Mouse (Mus musculus): ENCODE measurements around the gene Psma5. TPM values are rescaled to one million over a fixed set of nuclear protein-coding genes. Genes with fewer than 3 reads are reported as not detected.
"Not testable (repeated sequence)": the region's sequence is repeated elsewhere in the genome, so short reads cannot be mapped to it uniquely, and the experiment has no call there.

Gene Psma5
- total RNA-seq, 2 experiments from 2014 or later = 73.8 to 88.5 TPM

DNA sequence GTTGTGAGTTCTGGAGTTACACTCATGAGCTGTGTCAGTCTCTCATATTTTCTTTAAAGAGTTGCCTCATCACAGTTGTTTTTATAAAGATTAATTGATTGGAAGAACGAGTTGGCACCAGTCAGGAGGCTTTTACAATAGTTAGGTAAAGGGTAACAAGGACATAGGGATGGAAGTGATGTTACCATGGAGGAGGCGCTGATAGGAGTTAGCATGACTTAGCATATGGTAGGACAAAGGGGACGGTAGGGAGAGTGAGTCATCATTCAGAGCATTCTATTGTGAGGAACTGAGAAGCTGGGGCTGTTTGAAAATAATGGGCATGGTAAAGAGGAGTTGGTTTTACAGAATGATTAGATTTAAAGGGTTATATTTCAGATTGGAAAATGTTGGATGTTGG lies 2.6 kb downstream of the Psma5 start:
- intact Hi-C loops (cut with DNase I) = loop anchor here (5.0 kb wide), 1 partner anchor 97 kb away; no protein-coding TSS in a partner anchor
- no peak for DNase-seq (ENCODE audit: low spot score in 2 of 2)

- intact Hi-C loops (cut with DNase I); DNase-seq (ENCODE audit: low spot score in 2 of 2): not testable (repeated sequence)
Measured at GRCm38 (mm10) chr3:108279495-108279894, 22.8 kb downstream of the Psma5 start.

DNA sequence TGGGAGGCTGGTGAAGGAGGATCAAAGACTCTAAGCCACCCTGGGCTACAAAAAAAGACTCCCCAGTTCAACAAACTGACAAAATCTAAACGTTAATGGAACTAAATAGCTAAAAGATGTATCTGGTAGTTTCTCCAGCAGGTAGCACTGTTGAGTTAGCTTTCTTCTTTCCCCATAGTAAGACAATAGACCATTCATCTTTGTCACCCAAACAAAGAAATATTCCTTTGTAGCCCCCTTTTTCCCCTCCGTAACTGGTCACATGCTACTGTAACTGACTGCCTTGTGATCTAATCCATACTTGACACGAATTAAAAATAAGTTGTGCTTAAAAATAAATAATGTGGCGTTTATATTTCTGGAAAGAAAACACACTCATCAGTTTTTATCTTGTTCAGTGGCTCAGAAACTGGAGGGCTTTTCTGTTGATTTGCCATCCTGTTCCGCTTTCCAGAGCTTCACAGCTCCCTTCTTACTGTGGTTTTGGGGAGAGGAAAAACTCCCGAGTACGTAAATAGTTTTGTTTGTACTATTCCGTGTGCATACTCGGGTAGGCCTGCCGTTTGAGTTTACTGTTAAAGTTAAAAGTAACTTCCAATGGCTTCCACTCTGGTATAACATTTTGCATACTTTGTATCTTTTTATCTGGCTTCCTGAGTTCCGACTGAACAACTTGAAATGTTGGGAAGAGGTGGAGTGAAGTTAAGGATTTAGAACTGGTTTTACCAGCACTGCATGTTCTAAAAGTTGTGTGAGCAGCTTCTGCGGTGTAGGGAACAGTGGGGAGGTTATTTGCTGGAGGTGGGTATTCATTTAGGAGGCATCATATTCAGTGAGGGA lies 25.9 kb downstream of the Psma5 start:
- intact Hi-C loops (cut with DNase I) = loop anchor here (1.0 to 5.0 kb wide), 2 partner anchors 107 to 280 kb away; partner anchors contain the start of gene Tmem167b
- DNase-seq (ENCODE audit: low spot score in 2 of 2) = peak; percentile 35 to 69

DNA sequence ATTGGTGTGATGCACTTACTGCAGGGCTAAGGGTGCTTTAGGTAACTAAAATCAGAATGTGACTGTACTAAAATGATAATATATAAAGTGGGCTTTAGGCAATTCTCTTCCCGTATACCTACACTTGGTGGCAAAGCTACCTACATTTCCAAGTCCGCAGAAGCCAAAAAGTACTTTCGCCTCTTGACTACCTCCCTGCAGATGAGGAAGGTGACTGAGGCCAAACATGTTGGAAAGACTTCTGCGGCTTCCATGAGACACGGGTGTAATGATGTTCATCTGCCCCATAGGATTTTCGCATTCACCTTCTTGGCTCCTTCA lies 26.5 kb downstream of the Psma5 start:
- no peak for DNase-seq (ENCODE audit: low spot score in 2 of 2)
- intact Hi-C loops (cut with DNase I) = loop anchor here (5.0 kb wide), 1 partner anchor 279 kb away; the partner anchor contains the start of gene Tmem167b

GRCm38 (mm10) chr3:108283781-108284601 lies 27.3 kb downstream of the Psma5 start, which contains the start of gene Sort1:
Gene Sort1, plus strand, starts transcription at chr3:108284082.
- peak; percentile 90 to 96 for DNase-seq (ENCODE audit: low spot score in 2 of 2)
- intact Hi-C loops (cut with DNase I) = loop anchor here (2.0 to 5.0 kb wide), 2 partner anchors 47 to 278 kb away; partner anchors contain the start of gene Tmem167b

DNA sequence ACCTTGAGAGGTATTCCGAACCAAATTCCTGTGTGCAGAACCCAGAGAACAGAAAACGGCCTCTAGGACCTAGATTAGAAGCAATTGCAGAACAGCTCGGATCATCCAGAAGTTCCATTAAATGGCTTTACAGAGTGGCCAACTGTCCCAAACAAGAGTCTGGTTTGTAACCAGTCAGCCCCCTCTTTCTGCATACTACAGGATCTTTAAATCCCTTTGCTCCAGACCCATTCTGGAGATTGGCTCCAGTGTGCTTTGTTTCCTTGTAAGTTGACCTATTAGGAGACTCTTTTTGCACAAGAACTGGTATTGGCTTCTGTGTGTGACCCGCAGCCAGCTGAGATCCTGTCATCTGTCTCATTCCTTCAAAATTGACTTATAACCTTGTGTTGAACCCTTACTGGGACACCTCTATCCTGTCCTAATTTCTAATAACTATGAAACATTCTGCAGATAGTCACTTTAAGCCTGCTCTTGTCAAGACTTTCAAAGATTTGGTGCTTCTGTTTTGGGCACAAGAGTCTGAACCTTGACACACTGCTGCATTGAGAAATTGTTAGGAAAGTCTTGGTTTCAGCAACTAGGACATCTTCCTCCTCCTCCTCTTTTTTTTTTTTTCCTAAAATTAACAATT lies 28.5 kb downstream of the Psma5 start:
- intact Hi-C loops (cut with DNase I) = loop anchor here (2.0 to 5.0 kb wide), 2 partner anchors 46 to 57 kb away; no protein-coding TSS in a partner anchor
- no peak for DNase-seq (ENCODE audit: low spot score in 2 of 2)

DNA sequence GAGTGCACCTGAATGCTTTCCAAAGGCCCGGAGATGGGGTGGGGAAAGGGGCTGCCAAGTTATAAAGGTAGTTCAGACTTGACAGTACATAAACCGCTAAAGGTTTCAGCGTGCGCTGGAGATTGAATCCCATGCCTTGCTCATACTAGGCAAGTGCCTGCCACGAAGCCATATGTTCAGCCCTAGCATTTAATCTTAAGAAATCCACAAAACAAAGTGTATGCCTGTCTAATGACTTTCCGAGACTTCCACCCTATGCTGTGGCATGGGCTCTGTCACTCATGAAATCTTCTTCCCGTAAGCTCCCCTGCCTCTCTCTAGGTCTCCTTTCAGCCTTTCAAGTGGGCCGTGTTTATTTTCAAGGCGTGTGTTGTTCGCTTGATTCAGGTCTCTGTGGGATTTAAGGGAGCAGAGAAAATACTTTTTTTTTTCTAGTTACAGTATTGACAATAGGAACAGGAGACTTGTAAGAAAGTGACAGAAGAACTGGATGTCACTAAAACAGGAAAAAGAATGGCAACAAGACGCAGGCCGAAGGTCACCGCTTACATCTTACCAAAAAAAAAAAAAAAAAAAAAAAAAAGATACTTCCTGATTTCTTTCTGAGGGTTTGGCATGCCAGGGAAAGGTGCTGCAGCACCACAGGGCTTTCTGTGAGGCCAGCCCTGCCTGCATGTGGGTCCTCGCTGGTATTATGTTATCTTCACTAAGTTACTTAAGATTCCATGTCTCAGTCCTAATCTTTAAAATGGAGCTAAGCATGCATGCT lies 30.1 kb downstream of the Psma5 start:
- no peak for DNase-seq (ENCODE audit: low spot score in 2 of 2)
- intact Hi-C loops (cut with DNase I) = loop anchor here (5.0 kb wide), 1 partner anchor 55 kb away; no protein-coding TSS in a partner anchor

DNA sequence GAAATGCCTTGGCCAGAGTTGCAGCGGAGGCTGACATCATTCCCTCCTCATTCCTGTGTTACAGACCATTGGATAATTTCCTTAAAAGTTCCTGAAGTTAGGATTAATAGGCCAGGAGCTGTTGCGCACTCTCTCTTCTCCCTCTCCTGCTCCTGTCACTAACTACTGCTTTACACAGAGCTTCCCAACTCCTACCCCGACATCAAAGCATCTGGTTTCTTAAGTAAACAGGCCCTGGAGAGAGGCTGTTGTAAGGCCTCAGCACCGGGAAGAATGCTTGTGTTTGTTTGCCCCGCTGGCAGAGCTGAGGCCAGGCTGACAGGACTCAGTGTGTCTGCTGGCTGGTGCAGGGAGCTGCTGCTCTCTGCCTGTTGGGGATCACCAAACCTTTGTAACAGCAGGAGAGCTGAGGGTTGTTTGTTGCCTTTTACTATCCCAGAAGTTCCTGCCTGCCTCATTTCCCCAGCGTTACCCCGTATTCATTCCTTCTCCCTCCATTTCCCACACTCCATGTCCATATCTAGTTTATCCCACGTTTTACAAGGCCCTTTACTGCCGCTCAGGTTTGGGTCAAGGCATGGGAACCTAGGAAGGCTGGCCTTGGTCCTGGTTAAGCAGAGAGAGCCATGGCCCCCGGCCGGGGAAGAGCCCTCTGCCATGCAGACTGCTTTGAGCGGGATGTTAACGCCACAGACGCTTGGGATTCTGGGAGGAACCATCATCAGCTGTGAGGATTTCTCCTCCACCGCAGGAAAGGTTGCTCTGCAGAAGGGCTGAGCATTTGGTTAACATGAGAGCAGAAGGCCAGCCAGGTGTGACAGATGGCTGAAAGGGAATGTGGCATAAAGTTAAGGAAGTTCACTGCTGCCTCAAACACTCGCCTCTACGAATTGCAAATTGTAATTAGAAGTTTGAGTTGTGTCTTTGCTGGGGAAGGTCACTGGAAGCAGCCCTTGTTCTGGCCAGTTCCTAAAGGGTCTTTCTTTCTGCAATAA lies 31.4 kb downstream of the Psma5 start:
- intact Hi-C loops (cut with DNase I) = loop anchor here (5.0 kb wide), 1 partner anchor 54 kb away; no protein-coding TSS in a partner anchor

DNA sequence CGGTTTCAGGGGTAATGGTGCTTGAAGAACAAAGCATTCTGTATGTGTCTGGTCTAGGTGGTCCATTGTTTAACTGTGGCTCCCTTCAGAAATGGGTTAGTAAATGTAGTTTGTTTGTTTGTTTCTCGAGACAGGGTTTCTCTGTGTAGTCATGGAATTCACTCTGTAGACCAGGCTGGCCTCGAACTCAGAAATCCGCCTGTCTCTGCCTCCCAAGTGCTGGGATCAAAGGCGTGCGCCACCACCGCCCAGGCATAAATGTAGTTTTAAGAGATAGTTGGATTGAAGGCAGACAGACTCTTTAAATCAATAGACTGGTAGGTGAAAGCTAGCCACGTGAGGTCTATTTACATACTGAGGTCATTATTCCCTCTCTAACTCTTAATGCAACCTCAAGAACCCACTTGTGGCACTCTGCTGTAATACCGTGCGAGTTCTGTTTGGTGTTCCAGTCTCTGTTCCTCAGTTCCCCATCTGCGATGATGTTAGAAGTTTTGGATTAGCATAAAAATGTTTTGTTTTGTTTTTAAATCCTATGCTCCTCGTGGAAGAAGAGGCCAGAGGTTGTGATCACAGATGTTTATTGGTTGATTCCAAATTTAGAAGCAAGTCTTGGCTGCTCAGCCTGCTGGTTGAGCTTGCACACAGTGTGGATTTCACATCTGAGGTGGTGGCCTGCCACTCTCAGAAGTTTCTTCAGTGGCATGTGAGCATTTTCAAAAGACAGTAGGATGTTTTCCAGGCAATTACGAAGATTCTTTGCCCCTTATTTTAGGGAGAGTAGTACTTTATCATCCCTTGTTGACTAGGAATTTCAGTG lies 32.8 kb downstream of the Psma5 start:
- intact Hi-C loops (cut with DNase I) = loop anchor here (5.0 kb wide), 1 partner anchor 53 kb away; no protein-coding TSS in a partner anchor
- DNase-seq (ENCODE audit: low spot score in 2 of 2) = no peak

More for the DNA sequence above, 31.4 kb downstream of the Psma5 start:
- peak; percentile 35 to 53 for DNase-seq (ENCODE audit: low spot score in 2 of 2)

DNA sequence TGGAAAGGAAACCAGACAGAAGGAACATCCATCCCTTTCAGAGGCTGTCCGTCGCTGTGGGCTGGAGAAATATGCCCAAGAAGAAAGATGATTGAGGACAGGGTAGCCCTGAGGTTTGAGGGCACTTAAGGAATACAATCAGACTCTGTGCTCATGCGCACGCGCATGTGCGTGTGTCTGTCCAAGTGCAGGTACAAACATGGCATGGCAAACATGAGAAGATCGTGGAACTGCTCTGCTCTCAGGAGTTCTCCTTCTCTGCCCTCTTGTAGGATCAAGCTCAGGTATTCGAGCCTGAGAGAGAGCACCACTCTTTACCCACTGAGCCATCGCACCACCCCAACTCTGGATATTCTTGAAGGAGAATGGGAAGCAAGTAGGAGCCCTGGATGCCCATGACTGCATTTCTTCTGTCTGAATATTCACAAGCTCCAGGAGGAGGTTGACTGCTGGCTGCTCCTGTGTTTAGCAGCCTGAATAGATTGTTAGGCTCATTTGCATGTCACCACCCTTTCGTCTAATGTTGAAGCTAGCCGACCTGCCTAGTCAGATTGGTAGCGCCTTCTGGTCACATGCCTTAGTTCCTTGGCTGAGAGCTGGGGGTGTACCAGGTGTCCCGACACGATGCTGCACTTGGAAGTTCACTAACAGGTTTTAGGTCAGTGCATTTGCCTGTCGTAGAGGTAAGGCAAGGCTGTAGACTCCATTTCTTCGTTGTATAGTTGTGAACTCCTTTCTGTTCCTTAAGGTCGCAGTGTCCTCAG lies 34.5 kb downstream of the Psma5 start:
- no peak for DNase-seq (ENCODE audit: low spot score in 2 of 2)
- intact Hi-C loops (cut with DNase I) = no loop called here

- DNase-seq (ENCODE audit: low spot score in 2 of 2) = peak in 1 of 2 experiments; percentile 62
- intact Hi-C loops (cut with DNase I) = no loop called here
Measured at GRCm38 (mm10) chr3:108294398-108294797, 37.7 kb downstream of the Psma5 start.

DNA sequence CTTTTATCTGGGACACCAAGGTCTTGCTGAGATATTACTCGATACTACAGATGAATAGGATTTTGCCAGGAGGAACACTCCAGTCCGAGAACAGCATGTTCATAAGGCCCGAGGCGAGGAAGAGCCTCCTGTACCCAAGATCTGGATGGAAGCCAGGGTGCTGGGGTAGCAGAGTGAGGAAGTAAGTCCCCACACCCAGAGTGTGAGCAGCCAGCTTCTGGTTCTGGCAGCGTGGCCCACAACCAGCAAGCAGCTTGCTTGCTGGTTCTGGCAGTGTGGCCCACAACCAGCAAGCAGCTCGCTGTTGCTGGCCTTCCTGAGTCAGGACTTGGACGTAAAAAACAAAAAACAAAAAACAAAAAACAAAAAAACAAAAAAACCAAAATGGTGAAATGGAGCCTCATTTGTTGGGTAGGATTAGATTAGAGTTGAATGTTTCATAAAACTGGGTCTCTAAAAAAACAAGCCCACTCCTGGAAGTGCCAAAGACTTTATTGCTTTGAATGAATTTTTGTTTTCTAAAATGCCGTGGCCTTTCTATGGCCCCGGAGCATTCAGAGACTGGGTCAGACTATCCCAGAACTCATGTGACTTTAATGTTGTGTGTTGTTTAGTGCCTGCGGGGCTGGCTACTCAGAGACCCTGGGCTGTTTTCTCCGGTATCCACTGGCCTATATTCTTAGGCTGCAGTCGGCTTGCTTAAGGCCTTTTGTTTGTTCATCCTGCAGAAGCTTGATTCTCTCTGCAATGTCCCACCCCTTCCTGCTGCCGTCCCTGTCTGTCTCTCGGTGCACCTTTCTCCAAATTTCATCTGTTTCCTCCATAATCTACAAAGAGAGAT lies 38.9 kb downstream of the Psma5 start:
- intact Hi-C loops (cut with DNase I) = loop anchor here (5.0 kb wide), 1 partner anchor 62 kb away; no protein-coding TSS in a partner anchor
- DNase-seq (ENCODE audit: low spot score in 2 of 2) = peak; percentile 73 to 75

DNA sequence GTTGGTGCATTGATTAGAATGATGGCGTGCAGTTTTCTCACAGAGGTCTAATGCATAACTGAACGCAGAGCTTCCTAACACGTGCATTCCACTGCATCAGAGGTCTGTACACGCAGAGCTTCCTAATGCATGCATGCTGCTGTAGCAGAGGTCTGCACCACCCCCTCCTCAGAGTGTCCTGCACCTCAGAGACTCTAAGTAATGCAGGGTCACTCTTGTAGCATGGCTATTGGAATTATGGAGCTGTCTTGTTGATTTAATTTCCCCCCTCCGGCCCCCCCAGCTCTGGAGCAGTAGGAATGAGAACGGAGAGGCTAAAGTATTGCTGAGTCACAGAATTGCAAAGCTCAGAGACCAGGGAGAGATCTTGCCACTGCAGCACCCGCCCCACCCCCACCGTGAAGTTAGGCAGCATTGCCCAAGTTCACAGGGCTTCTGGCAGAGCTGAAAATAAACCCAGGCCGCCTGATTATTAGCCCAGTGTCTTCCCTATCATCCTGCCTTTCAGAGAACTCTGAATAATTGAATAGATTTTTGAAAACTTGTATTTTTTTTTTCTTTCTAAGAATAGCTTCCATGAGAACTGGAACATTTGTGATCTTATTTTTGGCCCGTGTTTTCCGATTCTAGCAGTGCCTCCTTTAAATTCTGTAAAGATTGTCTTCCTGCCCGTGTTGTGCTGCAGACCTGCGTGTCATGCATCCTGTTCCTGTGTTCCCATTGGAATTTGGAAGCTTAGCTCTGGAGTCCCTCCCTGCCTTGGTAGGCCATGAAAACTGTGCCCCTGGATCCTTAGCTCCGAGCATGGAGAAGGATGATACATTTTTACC lies 39.7 kb downstream of the Psma5 start:
- intact Hi-C loops (cut with DNase I) = loop anchor here (5.0 kb wide), 1 partner anchor 61 kb away; no protein-coding TSS in a partner anchor
- DNase-seq (ENCODE audit: low spot score in 2 of 2) = peak; percentile 62 to 81

DNA sequence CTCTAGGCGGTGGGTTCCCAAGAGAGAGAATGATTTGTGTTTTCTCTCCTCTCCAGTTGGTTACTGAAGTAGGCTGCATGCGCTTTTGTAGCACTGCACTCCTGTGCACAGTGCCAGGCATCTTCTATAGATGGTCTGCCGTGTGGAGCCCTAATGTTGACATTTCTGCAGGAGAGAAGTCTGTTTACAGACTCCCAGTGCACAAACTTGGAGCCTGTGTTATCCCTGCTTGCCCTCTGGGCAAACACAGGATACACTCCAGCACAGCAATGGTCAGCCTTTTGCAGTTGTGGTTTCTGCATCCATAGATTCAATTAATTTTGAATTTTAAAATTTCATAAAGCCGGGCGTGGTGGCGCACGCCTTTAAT lies 40.3 kb downstream of the Psma5 start:
- DNase-seq (ENCODE audit: low spot score in 2 of 2) = no peak
- intact Hi-C loops (cut with DNase I) = loop anchor here (5.0 kb wide), 1 partner anchor 60 kb away; no protein-coding TSS in a partner anchor

Data from left cerebral cortex, postnatal 25 days (tissue).